Mouse (Mus musculus) frontal cortex, postnatal 36 days (tissue): ENCODE measurements around the gene Kcnip3.

Experiments used
- DNase-seq, 2 experiments: peaks; one replicate each; pipeline ENCODE4 v3.0.0; 2022; ENCODE audit warnings: low spot score in 2 of 2

Gene Kcnip3

DNA sequence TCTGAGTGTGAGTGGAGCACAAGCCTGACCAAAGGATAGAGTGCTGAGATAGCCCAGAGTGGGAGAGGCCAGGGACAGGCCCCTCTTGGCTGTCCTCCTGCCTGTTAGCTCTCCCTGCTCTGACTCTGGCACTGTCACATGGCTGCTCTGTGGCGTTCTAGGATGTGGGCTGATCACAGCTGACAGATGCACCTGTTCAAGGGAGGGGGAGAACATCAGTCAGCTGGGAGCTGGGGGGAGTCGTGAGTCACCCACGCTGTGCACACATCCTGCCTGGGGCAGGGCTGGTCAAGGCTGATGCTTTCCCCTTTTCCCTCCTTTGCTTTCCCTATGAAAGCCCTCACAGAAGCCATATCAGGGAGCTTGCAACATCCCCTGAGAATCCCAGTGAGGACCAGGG lies 3.6 kb downstream of the Kcnip3 start:
- DNase-seq = peak in 1 of 2 experiments; percentile 69

DNA sequence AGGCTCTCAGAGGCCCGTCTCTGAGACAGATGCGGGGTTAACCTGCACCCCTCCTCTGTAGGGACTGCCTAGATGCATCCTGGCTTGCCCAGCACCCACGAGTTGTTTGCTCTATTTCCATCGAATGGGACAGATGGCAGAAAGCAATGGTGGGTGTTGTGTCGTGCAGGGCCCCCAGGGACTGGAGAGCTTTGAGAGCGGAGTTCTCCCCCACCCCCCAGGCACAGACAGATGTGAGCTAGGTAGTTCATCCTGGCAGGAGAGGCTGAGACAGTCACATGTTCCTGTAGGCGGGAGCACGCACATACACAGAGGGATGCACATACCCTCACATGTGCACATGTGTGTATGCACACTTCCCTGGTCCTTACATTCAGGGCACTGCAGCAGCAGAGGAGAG lies 4.8 kb downstream of the Kcnip3 start:
- peak in 1 of 2 experiments; percentile 84 for DNase-seq

DNA sequence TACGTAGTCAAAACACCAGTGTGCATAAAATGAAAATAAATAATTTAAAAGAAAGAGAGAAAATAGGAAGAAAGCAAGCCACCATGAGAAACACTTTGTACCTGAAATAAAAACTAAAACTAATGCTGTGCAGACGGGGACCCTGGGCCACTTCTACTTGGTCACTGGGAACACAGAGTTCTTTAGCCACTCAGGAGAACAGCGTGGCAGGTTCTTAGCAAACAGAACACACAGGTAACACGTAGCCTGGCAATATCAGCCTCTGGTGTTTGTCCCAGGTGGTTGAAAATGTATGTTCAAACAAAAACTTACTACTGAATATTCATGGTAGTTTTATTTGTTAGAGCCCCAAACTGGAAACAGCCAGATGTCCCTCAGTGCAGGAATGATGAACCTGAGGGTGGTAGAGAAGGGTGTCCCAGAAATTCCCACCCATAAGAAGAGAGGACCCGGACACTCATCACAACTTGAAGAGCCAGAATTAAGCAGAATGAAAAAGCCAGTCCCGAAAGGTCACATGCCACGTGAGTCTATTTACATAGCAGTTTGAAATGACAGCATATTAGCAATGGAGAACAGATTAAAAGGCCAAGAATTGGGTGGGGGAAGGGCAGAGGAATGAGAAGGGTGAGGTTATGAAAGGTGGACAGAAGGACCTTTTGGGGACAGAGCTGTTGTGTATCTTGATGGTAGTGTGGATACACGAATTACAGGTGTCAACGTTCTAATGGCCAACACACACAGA lies 7.3 kb downstream of the Kcnip3 start:
- no peak for DNase-seq

DNA sequence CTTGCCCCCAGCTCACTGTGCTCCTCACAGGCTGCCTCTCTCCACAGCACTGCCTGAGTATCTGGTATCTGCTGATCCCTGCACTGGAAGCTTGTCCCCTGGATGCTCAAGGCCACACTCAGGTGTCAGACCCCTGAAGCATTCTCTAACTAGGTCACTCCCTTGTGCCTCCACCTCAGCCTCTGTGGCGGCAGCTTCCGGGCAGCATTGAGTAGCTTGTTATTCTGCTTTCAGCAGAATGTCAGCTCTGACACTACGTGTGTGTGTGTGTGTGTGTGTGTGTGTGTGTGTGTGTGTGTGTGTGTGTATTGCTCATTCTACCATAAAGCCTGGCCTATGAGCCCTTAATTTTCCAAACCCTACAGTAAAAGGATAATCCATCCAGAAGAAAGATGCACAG lies 8.7 kb downstream of the Kcnip3 start:
- DNase-seq = no peak

DNA sequence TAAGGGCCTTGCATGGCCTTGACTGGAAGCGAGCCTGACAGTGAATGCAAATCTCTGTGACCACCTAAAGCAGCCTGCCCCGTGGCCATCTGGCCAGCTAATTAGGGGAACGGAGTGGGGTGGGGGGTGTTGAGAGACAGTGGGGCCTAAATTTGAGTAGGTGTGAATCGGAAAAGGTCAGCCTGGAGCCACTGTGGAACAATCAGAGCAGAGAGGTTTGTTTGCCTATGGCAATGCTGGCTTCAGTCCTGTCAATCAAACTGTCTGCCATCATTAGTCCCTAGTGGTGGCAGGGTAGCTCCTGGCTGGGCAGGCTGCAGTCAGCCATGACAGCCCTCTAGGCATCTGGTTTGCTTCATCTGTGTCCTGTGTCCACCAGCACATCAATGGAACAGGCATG lies 10.5 kb downstream of the Kcnip3 start:
- no peak for DNase-seq

DNA sequence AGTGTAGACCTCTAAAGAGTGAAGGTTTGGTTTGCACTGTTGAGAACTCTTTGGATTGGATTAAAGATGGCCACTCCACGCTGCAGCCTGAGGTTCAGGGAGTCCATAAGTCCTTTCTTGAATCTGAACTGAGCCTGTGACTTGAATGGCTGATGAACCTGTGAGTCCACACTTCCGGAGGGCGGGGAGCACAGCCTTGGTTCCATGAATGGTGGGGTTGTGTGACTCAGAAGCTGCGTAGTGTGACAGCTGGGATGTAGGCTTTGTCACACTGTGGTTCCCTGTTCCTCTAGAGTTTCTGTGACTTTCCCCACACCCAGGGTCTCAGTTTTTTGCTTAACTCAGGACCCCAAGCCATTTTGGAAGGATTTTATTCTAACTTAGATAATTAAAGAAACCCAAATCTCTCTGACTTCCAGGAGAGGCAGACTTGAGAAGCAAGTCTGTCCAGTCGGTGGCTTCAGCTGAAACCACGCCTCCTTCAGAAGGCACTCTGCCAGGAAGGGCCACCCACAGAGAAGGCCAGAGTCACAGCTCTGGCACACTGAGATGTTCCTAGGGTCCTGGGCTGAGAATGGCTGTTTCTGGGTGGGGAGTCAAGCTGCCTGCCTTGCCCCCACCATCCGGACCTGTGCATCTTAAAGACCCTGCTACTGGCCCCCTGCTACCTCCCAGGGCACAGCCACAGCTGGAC lies 13.8 kb downstream of the Kcnip3 start:
- peak in 1 of 2 experiments; percentile 52 for DNase-seq

DNA sequence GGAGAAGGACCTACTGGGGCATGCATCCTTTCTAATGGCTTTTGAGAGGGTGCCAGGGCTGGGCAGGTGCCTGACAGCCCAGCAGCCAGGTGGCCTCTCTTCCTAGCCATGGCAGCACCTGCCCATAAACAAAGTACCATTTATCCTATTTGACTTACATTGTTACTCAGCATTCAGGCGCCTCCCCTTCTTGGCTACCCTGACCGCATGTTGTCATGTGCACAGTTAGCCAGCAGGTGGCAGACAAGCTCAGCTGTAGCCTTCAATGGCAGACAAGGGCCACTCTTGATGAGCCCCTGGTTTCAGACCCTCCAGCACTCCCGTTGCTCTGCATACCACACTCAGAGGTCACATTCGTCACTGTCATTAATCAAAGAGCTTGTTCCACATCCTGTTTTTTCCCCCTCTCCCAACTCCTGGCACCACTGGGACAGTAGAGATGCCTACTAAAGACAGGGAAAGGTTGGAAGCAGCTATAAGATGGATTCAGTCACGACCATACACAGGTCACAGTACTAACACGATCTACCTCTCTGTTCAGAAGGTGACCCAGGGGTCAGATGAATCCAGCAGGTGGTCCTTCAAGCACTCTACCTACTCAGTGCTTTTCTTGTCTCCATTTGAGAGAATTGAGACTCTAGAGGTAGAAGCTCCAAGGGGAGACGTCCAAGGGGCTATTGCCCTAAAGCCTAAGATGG lies 14.7 kb downstream of the Kcnip3 start:
- DNase-seq = peak; percentile 86 to 87

DNA sequence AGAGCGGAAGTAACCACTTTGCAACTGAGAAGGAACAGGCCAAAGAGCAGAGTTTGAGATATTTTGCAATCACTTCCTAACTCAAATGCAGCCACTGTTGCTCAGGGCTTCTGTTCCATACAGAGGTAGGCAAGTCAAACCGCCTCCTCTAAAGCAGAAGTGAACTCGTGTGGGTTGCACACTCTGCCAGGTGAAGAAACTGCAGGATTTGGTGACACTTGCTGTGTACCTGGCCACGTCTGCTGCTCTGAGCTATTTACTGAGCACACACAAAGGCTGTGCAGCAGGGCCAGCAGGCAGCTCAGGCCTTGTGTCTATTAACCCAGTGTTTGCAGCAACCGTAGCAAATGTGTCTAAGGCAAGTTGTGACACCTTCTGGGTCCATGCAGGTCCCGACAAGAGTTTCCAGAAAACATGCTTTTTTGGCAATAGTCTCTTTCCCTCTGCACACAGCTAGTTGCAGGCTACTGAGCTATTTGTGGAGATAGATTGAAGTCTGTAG lies 15.7 kb downstream of the Kcnip3 start:
- DNase-seq = no peak

DNA sequence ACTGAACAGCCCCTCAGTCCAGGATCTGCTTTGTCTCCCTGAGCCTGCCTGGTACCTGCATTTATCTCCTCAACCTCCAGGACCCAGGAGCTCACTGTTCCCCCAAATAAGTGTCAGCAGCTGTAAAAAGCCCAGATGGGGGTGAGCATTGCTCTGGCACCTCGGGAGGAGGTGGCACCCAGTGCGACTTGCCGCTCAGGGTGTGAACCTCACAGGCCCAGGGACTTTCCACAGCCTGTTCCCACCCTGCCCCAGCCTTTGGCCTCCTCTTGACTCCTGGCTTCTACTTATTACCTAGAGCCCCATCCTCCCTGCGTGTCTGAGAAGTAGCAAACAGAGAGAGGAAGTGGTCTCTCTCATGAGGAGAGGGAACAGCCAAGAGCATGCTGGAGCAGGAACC lies 16.7 kb downstream of the Kcnip3 start:
- no peak for DNase-seq

DNA sequence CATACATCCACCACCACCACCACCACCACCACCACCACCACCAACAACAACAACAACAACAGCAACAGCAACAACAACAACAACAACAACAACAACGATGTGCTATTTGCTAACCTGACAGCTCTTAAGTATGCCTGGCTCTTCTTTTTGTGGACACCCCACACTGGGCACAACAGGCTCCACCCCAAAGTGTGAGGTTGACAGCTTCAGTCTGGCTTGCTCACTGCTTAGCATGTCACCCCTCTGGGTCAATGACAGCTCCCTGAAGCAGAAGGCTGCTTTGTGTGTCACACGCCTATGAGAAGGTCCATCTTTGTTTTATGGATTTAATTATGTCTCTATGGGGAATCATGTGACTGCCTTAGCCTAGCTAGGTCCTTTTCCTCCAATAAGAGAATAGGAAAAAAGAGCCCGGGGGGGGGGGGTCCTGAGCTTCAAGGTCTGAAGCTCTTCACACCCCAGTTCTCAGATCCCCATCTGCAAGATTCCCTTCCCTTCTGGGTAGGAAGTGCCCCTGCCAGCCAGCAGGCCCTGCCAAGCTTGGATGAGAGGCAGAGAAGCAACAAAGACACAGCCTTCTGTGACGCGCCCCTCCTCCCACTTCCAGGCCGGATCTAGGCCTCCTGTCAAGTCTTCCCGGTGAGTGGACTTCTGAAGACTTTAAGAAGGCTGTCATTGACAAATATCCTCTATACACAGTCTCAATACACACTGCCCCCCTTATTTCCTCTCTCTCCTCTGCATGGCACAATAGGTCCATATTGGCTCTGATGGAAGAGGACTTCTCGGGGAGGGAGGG lies 17.9 kb downstream of the Kcnip3 start:
- peak in 1 of 2 experiments; percentile 47 for DNase-seq

DNA sequence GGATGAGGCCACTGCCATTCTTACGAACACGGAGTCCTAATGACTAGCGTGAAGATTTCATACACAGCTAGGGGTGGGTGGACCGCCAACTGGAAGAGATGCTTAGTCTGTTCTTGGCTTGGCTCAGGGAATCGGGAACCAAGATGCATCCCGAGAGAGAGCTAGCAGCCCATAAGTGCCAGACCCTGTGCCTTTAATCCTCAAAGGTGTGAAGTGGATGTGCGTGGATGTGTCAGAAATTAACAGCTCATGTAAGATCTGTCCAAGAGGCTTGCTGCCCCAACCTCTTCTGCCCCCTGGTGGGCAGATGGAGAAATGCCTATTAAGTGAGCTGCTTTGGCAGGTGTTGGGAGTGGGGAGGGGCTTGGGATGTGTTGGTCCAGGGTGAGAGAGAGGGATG lies 20.8 kb downstream of the Kcnip3 start:
- peak; percentile 60 to 73 for DNase-seq

DNA sequence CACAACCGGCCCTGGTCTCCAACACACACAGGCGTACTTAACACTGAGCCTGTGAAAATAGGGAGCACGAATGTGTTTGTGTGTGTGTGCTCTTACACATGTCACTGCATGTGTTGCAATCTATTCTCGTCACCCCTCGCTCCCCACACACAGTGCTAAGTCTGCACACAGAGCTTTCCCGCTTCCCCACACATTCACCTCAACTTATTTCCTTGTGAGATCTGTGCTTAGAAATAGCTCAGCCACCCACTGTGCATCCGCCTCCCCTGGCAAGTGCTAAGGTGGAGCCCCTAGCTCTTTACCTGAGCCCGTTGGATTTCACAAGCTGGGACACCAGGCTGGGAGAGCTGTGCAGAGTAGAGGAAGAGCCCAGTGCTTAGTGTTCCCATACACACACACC lies 23.1 kb downstream of the Kcnip3 start:
- DNase-seq = peak; percentile 32 to 70

DNA sequence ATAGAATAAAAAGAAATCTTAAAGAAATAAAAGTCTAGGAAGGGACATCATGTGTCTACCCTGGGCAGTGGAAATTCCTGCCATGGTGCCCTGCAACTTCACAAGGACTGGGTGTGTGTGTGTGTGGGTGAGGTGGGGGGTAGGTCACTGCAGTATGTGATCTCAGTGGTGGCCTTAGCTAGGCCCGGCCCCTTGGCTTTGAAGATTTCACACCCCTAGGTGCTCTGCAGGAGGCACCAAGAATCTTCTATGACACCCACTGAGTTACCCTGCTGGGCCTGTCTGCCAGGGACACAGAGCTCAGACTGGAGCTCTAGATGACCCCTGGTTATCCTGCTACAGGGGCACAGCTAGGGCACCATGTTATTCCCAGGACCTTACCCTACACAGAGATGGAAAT lies 25.6 kb downstream of the Kcnip3 start:
- no peak for DNase-seq

DNA sequence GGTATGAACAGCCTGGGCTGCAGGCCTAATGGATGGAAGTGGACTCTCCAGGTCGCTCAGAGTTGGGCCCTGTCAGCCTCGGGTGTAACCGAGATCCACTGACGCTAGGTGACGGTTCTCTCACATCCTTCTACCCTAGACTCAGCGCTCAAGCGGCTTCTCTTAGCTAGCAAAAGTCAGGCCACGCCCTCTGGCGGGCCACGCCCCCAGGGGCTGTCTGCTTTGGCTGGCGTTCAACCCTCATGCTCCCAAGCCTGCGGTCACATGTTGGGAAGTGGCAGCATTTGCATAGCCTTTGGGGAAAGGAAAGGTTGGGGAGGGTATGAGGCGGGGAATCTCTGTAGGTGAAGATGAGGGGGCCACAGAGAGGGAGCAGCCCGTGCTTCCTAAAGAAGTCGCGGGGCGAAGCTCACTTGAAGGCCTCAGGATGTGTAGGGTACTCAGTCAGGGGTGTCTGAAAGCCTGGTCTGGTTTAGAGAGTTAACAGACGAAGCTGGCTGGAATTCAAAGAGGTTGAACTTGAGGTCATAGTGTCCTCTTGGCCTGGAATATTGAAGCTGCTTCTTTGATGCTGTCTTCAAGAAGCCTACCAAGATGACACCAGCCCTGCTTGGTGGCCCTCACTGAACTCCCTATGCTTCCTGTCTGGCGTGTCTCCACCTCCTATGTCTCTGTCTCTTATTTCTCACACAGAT lies 37.3 kb downstream of the Kcnip3 start:
- peak in 1 of 2 experiments; percentile 28 for DNase-seq

DNA sequence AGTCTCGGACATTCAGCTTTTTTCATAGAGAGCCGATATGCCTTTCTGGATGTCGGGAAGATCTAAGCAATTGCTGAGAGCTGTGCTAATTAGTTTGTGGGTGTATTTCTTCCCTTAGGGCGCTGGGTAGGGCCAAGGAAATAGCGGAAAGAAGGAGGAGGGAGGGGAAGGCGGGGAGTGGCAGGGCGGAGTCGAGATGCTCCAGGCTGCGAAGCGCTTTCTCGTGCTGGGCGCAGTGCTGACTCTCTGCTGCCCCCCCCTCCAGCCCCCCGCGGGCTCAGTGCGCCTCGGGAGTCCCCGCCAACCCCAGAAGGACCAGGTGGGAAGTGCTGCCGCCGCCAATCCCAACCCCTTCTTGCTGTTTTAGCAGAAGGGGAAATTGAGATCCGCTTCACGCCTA lies 38.9 kb downstream of the Kcnip3 start:
- no peak for DNase-seq

DNA sequence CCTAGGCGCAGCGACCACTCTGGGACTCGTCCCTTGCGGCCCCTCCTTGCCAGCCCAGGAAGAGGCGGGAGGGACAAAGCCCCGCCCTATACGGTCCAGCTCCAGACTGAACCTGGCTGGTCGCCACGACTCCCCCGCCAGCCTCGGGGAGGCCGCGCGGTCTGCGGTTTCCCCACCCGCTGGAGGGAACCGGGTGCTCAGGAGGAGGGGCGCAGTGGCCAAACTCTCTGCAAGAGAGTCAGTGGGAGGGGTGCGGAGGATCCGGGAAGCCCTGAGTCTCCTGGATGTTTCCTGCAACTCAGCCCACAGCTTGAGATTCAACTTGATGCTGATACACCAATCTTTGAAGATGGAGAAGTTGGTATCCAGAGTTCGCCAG lies 39.4 kb downstream of the Kcnip3 start:
- DNase-seq = no peak

DNA sequence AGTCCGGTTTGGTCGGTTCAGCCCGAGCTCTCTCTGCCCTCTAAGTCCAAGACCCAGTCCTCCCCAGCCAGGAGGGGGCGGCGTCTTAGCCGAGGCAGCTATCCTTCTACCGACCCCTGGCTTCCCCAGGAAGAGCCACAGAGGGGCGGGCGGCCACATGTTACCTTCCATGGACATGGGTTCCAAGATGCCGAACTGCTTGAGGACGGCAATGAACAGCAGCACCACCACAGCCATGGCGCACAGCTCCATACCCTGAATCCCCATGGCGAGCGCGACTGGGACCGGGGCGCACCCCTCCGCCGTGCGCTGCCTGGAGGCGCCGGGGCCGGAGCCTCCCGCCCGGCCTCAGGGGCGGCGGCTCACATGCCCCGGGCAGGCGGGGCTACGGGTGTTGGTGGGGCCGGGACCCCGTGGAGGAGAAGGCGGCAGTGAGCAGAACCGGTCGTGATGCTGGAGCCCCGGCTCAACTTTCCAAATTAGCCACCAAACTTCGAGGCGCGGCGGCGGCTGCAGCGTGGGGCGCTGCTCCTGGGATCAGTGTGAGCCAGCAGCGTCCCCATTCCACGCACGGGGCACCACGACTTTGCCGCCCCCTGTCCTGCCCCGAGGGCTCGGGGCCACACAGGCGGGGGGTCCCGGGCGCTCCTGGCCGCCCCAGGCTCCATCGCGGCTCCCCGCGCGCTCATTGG lies 39.9 kb downstream of the Kcnip3 start:
- DNase-seq = no peak

DNA sequence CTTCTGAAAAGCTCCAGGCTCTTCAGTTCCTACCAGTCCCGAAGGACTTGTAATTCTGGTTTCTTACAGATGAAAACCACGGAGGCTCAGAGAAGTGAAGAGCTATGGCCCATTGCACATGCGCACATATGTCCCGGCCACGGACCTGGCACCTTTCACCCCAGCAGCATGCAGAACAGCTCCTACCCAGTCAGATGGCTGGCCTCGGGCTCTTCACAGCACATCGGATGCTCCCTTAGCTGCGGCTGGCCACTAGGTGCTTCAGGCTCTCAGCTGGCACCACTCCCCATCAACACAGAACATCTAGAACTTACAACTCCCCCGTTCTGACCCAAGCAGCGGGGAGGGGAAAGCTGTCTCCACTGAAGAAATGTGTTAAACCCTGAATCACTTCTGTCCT lies 42.1 kb downstream of the Kcnip3 start:
- DNase-seq = no peak

DNA sequence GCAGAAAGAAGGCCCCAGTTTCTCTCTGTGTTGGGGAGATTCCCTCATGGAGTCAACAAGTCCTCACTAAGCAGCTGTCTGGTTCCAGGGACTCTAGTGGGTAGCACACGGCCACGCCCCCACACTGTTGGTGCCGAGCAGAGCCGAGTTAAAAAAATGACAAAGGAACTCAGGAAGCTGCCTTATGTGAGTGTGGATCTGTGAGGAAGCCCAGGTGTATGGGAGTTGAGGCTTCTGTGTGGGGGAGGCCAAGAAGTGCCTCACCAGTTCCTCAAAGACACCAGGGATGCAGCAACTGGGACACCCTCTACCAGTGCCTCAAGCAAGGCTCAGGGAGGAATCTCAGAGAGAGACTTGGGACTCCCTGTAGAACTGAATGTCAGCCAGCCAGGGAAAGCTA lies 42.7 kb downstream of the Kcnip3 start:
- peak in 1 of 2 experiments; percentile 41 for DNase-seq

DNA sequence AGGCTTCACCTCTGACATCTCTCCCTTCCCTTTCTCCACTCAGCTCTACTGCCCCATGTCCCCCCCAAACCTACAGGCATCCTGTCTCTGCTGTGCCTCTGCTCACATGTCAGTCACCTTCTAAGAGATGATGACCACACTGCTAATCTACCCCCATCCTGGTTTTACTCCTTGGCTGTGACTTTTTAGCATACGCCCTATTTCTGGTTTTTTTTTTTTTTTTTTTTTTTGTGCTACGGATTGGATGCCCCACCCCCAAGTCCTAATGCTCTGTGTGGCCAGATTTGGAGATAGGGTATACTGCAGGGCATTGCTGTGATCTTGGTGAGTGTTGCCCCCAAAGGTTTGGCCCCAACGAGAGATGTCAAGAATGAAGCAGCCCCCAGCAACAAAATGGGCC lies 49.6 kb downstream of the Kcnip3 start:
- DNase-seq = no peak

DNA sequence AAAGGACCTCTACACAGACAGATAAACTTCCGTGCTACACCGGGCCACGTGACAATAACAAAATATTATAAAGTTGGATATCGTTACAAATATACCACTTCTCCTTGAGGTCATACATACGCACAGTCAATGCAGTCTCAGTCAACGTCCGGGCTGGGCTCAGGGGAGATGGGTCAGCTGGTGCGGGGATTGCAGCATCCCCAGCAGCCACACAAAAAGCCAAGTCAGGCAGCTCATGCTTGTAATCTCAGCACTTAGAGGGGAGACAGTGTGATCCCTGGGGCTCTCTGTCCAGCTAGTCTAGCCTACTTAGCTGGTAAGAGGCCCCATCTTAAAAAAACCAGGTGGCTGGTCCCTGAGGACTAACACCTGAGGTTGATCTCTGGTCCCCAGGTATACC lies 50.6 kb downstream of the Kcnip3 start:
- no peak for DNase-seq
